Mouse (Mus musculus) ES-Bruce4 (cell line): ENCODE results near the gene Rarres1.

Source experiments
- CTCF ChIP-seq: IDR thresholded peaks from one replicate; pipeline ENCODE4 v1.8.1; 2011; ENCODE audit warnings: low read depth, low read length
- EP300 ChIP-seq: IDR thresholded peaks from 2 replicates; pipeline ENCODE4 v1.6.1; 2011; ENCODE audit warnings: low read depth, low read length; ENCODE audit not compliant: insufficient read depth
- POLR2A ChIP-seq: IDR thresholded peaks from one replicate; pipeline ENCODE4 v1.8.1; 2011; ENCODE audit warnings: low read length; ENCODE audit not compliant: insufficient read depth

DNA sequence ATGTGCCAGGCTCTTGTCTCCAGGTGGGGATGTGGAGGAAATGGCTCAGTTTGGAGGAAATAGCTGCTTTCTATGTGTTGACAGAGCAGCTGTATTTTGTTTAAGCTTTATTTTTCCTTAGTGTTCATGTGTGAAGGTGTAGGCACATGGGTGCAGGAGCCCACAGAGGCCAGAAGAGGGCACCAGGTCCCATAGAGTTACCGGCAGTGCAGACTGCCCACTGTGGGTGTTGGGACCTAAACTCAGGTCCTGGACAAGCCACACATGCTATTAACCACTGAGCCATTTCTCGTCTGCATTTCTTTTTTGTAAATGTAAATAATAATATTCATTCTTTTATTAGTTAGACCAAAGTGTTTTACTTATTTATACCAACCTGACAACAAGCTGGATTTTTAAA lies 68.2 kb downstream of the Rarres1 start:
- TF ChIP-seq EP300, result no peak
- TF ChIP-seq CTCF, result peak; percentile 68
- TF ChIP-seq POLR2A, result no peak
